Mouse (Mus musculus): ENCODE data around the gene Mrm3.

DNA sequence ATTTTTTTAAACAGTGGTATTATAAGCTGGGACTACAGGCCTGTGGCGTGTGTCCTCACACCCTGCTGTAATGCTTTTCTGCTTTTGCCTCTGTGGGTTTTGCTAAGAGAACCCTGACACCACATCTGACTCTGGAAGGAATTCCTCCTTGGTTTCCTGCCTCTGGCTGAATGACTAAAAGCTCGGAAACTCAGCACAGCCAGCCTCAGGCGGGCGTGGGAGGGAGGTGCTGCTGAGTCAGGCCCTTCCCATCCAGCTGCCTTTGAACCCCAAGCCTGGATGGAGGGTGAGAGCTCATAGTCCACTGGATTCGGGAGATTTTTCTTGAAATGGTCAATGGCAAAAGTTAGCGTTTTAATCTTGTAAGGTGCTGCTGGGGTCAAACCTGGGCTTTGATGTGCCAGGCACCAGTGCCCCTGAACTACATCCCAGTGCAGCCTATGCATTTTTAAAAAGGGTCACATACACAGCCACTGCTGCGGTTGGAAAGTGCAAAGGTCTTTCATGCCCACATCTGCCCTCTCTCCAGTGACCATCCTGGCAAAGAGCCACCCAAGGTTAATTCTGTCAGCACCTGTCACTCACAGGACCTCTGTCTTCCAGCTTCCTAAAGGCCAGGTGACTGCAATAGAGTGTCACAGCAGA, 42.0 kb downstream of the Mrm3 start:
- TF ChIP-seq CTCF (conservative IDR thresholded peaks at IDR 0.05; ENCODE audit: low read length) (no peak), POU5F1 (IDR thresholded peaks at IDR 0.05; ENCODE audit: borderline replicate concordance, low read length) (no peak)
